Mouse (Mus musculus): ENCODE results near the gene Skap2. TPM values are rescaled to one million over a fixed set of nuclear protein-coding genes. Genes with fewer than 3 reads are reported as not detected.

The Skap2 gene
- total RNA-seq, 2 experiments from 2014 or later = 42.5 to 46.4 TPM

DNA sequence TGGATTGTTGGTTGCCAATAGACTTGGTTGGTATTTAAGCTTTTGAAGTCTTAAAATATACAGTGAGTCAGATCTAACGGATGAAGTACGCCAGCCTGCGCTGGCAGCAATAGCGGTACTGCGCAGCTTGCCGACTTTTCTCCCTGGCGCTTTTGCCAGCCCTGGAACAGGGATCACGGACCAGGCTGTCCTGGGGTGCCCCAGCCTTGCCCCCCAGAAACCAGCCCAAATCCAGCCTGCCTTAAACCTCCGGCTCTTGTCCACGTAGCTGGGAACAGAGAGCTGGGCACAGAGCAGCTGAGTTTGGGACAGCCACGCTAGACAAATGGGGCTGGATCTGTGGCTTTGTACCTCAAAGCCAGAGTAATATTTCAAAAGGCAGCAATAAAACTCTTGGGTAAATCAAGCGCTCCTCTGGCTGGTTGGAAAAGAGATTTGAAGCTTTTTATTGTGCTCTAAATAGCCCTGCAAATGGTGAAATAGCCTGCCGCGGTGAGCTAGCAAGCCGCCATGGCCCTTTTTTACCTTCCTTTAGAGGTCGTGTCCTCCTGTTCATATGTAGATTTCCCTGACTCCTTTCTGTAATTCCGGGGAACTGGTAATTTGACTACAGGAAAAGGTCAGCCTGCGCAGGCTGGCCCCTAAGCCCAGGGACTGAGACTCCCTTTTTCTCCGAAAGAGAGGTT, 6.2 kb downstream of the Skap2 start:
- no peak for DNase-seq (ENCODE audit: low spot score in 2 of 2)

- no peak for DNase-seq (ENCODE audit: low spot score in 2 of 2)
Measured at GRCm38 (mm10) chr6:52005616-52005962, 6.8 kb downstream of the Skap2 start.

DNA sequence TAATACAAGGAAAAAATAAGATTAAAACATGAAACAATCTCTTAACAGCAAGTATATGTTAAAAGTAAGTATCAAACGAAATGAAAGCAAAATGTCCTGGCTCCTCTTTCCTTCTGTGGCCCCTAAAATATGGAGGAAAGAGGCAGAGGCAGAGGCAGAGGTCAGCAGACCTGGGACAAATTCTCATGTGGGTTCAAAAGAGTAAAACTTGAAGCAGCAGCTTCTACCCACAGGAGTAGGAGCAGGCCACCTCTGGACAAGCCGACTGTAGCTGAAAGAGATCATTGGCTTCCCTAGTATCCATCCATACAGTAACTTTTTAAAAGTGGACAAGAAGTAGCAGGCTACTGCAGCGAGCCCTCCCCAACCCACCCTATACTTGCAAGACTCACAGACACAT, 7.4 kb downstream of the Skap2 start:
- no peak for DNase-seq (ENCODE audit: low spot score in 2 of 2)

GRCm38 (mm10) chr6:52002676-52003075, 9.7 kb downstream of the Skap2 start:
- no peak for DNase-seq (ENCODE audit: low spot score in 2 of 2)

GRCm38 (mm10) chr6:51999157-51999478, 13.2 kb downstream of the Skap2 start:
- no peak for DNase-seq (ENCODE audit: low spot score in 2 of 2)

GRCm38 (mm10) chr6:51998409-51999156, 13.8 kb downstream of the Skap2 start:
- DNase-seq (ENCODE audit: low spot score in 2 of 2) = no peak

DNA sequence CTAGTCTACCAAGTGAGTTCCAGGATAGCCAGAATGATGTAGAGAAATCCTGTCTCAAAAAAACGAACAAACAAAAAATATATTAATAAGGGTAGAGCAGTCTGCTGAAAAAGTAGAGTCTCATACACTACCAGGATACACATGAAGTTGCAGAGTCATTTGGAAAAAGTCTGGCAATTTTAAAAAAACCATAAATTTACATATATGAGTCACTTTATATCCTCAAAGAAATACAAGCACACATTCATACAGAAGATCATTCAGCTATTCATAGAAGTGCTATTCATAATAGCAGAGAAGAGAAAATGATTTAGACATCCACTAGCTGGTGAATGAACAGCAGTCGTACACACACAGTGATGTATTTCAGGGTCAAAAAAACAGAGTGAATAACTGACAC, 24.4 kb downstream of the Skap2 start:
- DNase-seq (ENCODE audit: low spot score in 2 of 2) = no peak

DNA sequence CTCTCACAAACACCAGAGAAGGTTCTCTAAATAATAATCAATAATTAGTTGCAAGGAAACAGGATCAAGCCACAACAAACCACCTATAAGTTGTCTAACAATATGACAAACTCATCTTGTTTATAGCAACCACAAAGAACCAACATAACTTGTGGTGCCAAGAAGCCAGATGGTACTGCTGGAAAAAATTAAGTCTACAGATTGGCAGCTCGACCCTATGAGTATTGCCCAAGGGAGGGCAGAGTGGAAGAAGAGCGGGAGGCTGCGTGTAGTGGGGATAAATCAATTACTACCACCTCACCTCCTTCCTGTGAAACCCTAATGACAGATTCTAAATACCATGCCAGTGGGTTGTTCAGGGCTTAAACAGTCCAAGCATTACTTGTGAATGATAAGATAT, 34.7 kb downstream of the Skap2 start:
- DNase-seq (ENCODE audit: low spot score in 2 of 2) = no peak

DNA sequence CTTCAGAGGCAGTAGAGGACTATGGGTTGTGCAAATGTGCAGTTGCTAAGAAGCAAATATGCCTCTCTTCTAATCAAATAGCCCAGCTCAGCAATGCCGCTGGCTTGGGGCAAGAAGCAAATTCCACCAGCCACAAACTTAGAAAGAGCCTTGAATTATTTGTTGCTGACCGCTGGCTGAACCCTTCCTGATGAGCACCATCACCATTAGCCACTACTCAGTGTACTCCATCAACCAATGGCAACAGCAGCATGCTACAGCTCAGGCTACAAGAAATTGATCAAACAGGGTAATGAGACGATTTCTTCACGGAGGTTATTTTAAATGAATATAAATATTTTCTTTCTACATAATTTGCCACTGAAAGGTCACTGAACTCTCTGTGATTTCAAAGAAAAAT, 36.6 kb downstream of the Skap2 start:
- no peak for DNase-seq (ENCODE audit: low spot score in 2 of 2)

GRCm38 (mm10) chr6:51958992-51959391, 53.4 kb downstream of the Skap2 start:
- DNase-seq (ENCODE audit: low spot score in 2 of 2) = no peak

DNA sequence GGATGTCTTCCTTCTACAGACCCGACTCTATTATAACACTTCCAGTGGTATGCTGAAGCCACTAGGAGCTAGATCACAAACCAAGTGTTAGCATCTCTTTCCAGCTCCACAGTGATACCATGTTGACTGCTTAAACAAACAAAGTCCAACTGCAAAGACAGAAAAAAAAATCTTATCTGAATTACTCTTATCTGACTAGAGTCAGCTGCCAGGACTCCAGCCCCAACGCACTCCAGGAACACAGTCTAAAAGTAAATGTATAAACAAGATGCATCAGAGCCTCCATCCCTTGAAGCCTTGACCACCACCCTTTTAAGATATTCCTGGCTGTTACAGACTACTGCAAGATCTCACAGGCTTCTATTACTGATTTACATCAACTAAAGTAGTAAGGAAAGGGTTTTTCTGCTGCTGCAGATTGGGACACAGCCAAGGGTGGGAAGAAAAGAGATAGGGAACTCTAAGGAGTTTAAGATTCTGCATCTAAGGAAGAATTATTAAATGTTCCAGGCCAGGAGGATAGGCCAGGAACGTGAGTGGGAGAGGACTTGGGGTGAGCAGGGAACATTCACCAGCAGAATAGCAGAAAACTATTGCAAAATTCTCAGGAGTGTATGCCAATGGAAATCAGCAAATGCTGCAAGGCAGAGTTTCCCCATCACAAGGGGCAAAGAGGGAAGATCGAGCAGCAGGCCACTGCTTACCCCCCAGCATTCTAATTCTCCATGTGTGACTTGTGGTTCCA, 56.1 kb downstream of the Skap2 start:
- no peak for DNase-seq (ENCODE audit: low spot score in 2 of 2)

DNA sequence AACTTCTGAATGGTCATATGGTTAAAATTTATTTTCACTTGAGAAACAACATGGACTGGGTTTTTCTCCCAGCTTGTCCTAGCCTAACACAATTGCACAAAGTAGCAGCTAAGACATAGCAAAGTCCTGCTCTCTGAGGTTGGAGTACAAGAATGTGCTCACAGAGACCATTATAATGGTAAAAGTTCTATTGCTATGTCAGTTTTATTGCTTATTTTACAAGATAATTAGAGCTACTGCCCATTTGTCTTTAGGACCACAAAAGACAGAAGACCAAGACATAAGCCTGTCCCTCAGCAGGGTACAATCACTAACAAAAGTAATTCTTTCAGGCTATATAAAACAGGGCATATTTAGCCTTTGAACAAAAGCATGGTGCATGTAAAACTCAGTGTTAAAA, 64.7 kb downstream of the Skap2 start:
- DNase-seq (ENCODE audit: low spot score in 2 of 2) = no peak

DNA sequence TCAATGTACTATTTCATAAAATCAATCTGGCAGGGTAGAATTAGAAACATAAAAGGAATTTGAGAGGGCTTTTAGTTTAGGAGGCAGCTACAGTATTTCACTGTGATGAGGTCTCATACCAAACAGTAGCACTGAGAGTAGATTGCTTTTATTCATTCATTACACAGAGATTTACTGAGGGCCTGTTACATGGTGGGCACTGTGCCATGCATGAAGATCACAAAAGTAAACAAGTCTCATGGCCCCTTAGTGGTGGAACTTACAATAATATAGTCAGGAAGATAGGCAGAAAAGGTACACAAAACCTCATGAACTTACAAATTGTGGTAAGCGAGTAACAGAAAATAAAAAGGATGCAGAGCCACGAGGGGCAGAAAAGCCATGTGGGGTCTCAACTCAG, 67.4 kb downstream of the Skap2 start:
- DNase-seq (ENCODE audit: low spot score in 2 of 2) = no peak

- DNase-seq (ENCODE audit: low spot score in 2 of 2) = no peak
Measured at GRCm38 (mm10) chr6:51933998-51934397, 78.4 kb downstream of the Skap2 start.

DNA sequence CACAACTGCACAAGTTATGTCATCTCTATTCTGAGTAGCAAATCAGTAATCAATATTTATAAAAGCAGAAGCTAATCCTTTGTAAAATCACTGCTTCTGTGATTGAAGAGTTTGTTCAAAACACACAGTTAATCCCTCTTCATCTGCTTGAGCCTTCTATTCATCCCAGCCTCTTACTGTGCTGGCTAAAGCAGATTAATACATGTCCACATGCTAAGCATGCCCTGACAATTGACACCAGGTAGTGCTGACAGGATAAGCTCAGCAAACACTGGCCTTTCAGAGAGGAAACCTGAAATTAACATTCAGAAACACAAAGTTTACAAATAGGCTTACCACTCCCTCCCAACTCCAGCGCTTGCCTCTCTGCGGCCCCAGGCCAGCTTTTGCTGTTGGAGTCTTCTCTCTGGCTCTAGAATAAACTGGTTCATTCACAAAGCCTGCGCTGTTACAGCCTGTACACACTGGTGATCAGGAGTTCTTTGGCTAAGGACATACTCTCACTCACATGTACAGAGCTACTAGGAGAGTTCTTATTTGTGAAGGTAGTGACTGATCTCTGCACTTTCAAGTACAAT, 79.2 kb downstream of the Skap2 start:
- DNase-seq (ENCODE audit: low spot score in 2 of 2) = no peak

DNA sequence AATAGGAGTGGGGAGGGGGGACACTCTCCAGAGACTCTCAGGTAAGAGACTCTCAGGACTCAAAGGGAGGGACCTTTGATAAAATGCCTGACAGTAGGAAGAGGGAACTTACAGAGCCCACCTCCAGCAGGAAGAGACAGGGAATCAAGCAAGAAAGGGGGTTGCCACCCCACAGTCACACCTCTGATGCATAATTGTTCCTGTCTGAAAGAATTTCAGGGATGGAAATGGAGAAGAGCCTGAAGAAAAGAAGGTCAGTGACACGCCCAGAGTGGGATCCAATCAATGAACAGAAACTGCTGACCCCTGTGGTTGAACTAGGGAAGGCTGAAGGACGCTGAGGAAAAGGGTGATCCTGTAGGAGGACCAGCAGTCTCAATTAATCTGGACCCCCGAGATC, 85.2 kb downstream of the Skap2 start:
- no peak for DNase-seq (ENCODE audit: low spot score in 2 of 2)

DNA sequence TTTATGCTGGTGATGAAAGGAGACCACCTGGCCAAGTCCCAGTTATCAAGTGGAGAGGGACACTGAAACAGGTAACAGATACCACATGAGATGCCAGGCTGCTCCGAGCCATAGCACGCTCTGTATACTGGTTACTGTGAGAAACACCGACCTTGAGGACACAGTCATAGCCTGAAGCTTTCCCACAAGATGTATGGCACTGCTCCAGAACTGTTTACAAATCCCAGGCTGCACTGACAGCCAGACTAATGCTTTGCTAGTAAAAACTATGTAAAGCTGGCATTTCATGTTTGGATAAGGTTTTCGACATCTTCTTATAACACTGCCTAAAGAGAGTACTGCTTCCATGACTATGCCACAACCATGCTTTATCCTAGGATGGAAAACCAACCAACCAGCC, 90.5 kb downstream of the Skap2 start:
- no peak for DNase-seq (ENCODE audit: low spot score in 2 of 2)

GRCm38 (mm10) chr6:51908495-51908894, 103.9 kb downstream of the Skap2 start:
- no peak for DNase-seq (ENCODE audit: low spot score in 2 of 2)

DNA sequence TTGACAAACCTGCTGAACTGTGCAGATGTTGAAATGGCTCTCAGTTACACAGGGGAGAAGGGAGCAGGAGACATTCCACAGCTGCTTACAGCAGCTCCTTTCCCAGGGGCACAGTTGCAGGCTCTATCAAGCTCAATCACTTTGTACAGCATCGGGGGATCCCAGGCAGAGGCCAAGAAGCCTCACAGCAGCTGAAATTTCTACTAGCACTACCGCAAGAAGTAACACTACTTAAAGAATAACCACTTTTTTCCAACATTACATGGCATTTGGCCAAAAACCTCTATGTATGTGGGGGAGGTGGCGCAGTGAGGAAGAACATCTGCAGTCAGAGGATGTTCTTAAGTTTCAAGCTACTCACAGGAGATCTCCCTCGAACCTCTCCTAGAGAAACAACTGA, 106.7 kb downstream of the Skap2 start:
- DNase-seq (ENCODE audit: low spot score in 2 of 2) = no peak

- DNase-seq (ENCODE audit: low spot score in 2 of 2) = no peak
Measured at GRCm38 (mm10) chr6:51901544-51901943, 110.8 kb downstream of the Skap2 start.

- DNase-seq (ENCODE audit: low spot score in 2 of 2) = no peak
Measured at GRCm38 (mm10) chr6:51898318-51898994, 113.9 kb downstream of the Skap2 start.

DNA sequence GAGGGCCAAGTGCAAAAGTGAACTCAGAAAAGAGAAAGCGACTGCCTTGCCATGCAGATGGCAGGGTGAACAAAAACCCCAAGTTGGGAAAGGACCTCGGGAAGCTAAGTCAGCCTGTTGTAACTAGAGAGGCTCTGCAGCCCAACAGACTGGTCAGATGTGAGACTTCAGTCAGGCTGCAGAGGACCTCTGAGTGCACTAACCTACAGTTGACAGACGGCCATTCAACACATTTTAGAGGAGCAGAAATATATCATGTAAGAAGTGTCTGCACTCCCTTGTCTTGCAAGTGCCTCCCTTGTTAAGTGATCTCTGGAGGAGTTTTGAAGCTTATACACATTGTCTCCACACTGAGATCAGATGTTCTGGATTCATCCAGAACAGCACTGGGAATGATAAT, 116.6 kb downstream of the Skap2 start:
- DNase-seq (ENCODE audit: low spot score in 2 of 2) = no peak

Data from adrenal gland, postnatal 4 days (tissue).